In the genomic region with DNA sequence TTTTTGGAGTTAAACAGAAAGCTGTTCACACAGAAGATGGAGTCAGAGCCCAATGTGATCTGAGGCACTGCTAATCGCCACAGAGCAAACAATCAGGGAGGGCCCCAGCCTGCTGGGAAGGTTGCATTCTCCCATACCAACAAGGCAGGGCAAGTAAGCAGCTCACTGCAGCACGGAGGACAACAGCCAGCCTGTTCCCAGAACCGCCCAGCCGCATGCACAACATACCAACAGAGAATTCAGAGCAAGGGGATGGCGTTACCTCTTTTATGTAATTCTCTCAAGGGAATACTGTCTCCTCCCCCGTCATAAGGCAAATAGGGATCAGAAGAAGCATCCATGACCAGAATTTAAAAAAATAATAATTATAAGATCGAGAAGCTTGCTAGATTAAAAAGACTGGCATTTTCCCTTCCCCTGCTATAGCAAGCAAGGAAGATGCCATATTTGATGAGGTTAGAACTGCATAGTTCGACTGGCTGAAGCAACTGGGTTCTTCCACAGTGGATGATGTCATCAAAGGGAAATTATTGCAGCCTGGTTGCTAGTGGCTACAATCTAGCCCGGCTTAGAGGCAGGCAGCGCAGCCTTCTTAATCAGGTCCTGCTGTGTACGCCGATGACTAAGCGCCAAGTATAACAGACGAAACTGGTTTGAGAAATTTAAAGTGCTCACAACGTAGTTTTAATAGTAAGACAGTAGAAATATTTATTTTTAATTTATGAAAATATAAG, we compare ENCODE assay signal across 8 mouse cellular contexts. TPM values are rescaled to one million over a fixed set of nuclear protein-coding genes. Genes with fewer than 3 reads are reported as not detected.
A peak's percentile ranks its signal among the peaks of the same experiment; 100 is the strongest.
DNase-seq lines count a peak whose midpoint lies in the region; ATAC-seq and TF ChIP-seq lines count a peak whose summit lies in the region.

No protein-coding gene starts in this region.

- ATAC-seq in embryonic facial prominence, embryonic 15.5 days (ENCODE audit: insufficient number of reproducible peaks, low FRiP score, low TSS enrichment, low read depth): peak; percentile 94
- peak; percentile 91 for ATAC-seq in limb, embryonic 11.5 days (ENCODE audit: insufficient number of reproducible peaks, low FRiP score, low TSS enrichment, low read depth)
- peak; percentile 99 for ATAC-seq in midbrain, embryonic 13.5 days

- peak; percentile 73 for TF ChIP-seq POLR2A in heart, adult 2 months (IDR thresholded peaks at IDR 0.05; ENCODE audit: insufficient read depth, low read depth, low read length)
- TF ChIP-seq POLR2A in kidney, adult 2 months (IDR thresholded peaks at IDR 0.05; ENCODE audit: low read depth, low read length): no peak

- peaks cover 1% of the 10 kb centered on the region; the same call in 1 of the 2 replicates for H3K79me2 ChIP-seq in heart, adult 2 months (replicated peaks; ENCODE audit: control insufficient read depth, insufficient read depth, low read length)

- no peaks in the 10 kb centered on the region for H3K9me3 ChIP-seq in embryonic facial prominence, embryonic 15.5 days (replicated peaks)
- H3K9me3 ChIP-seq in limb, embryonic 11.5 days (ENCODE audit: control insufficient read depth, low read length): no peaks in the 10 kb centered on the region
- no peaks in the 10 kb centered on the region for H3K9me3 ChIP-seq in midbrain, embryonic 13.5 days

- intact Hi-C loops in heart, adult 2 months (cut with DNase I): loop anchor here (2.0 kb wide), 1 partner anchor 38 kb away; the partner anchor contains the start of gene Nek1

- peak; percentile 66 for DNase-seq in spleen, adult 12 weeks (ENCODE audit: low spot score)
- DNase-seq in spleen, adult 18-20 months: no peak
- DNase-seq in heart, adult 2 months: peak; percentile 75 to 83
- DNase-seq in kidney, adult 2 months: peak; percentile 74
- DNase-seq in limb, embryonic 11.5 days (ENCODE audit: low spot score): peak; percentile 75
- peak; percentile 75 to 80 for DNase-seq in spleen, postnatal 10 days (ENCODE audit: low spot score in 2 of 2)

- no peaks in the 10 kb centered on the region for H3K36me3 ChIP-seq in embryonic facial prominence, embryonic 15.5 days
- H3K36me3 ChIP-seq in heart, adult 2 months (ENCODE audit: control insufficient read depth, insufficient read depth, low read length): peaks cover 11% of the 10 kb centered on the region
- H3K36me3 ChIP-seq in kidney, adult 2 months (ENCODE audit: control insufficient read depth, insufficient read depth, low read length): no peaks in the 10 kb centered on the region
- no peaks in the 10 kb centered on the region for H3K36me3 ChIP-seq in limb, embryonic 11.5 days (ENCODE audit: control insufficient read depth, insufficient read depth, low read length)
- no peaks in the 10 kb centered on the region for H3K36me3 ChIP-seq in midbrain, embryonic 13.5 days

- H3K27ac ChIP-seq in embryonic facial prominence, embryonic 15.5 days (replicated peaks): peak overlapping the region; percentile 84
- peak overlapping the region; percentile 85 for H3K27ac ChIP-seq in heart, adult 2 months
- H3K27ac ChIP-seq in kidney, adult 2 months (ENCODE audit: insufficient read depth, low read depth, low read length): peak overlapping the region; percentile 43
- peak overlapping the region; percentile 56; the same call in 1 of the 2 replicates for H3K27ac ChIP-seq in limb, embryonic 11.5 days (replicated peaks; ENCODE audit: low read depth, low read length)
- H3K27ac ChIP-seq in midbrain, embryonic 13.5 days: peak overlapping the region; percentile 97

- no peak for TF ChIP-seq CTCF in heart, adult 2 months (IDR thresholded peaks at IDR 0.05)
- no peak for TF ChIP-seq CTCF in kidney, adult 2 months (conservative IDR thresholded peaks at IDR 0.05; ENCODE audit: insufficient read depth, insufficient read length, low read depth, low read length)

- peak overlapping the region; percentile 61 for H3K4me2 ChIP-seq in embryonic facial prominence, embryonic 15.5 days (replicated peaks)
- peak overlapping the region; percentile 51 for H3K4me2 ChIP-seq in limb, embryonic 11.5 days (ENCODE audit: low read depth, severe bottlenecking)
- peak overlapping the region; percentile 59 for H3K4me2 ChIP-seq in midbrain, embryonic 13.5 days (replicated peaks)

- H3K4me1 ChIP-seq in embryonic facial prominence, embryonic 15.5 days: peaks cover 9% of the 10 kb centered on the region
- peaks cover 5% of the 10 kb centered on the region for H3K4me1 ChIP-seq in heart, adult 2 months (ENCODE audit: control insufficient read depth, insufficient read depth, low read length)
- H3K4me1 ChIP-seq in kidney, adult 2 months (ENCODE audit: control insufficient read depth, insufficient read depth, low read length): peaks cover 15% of the 10 kb centered on the region; the same call in 1 of the 2 replicates
- peaks cover 3% of the 10 kb centered on the region; the same call in 1 of the 2 replicates for H3K4me1 ChIP-seq in limb, embryonic 11.5 days (ENCODE audit: control insufficient read depth, insufficient read depth, low read length)
- peaks cover 18% of the 10 kb centered on the region for H3K4me1 ChIP-seq in midbrain, embryonic 13.5 days (replicated peaks)

- H3K27me3 ChIP-seq in embryonic facial prominence, embryonic 15.5 days: no peaks in the 10 kb centered on the region
- no peaks in the 10 kb centered on the region for H3K27me3 ChIP-seq in heart, adult 2 months (ENCODE audit: control insufficient read depth, insufficient read depth, low read length)
- H3K27me3 ChIP-seq in kidney, adult 2 months (replicated peaks; ENCODE audit: control insufficient read depth, insufficient read depth, low read length): no peaks in the 10 kb centered on the region
- no peaks in the 10 kb centered on the region for H3K27me3 ChIP-seq in limb, embryonic 11.5 days (ENCODE audit: control insufficient read depth, insufficient read depth, low read length)
- H3K27me3 ChIP-seq in midbrain, embryonic 13.5 days: no peaks in the 10 kb centered on the region

- WGBS in embryonic facial prominence, embryonic 15.5 days: 1% methylated on average over 15 of the region's 15 CpGs
- WGBS in heart, adult 2 months: 4% methylated on average over 15 of the region's 15 CpGs
- WGBS in kidney, adult 2 months: 8% methylated on average over 15 of the region's 15 CpGs
- 2% methylated on average over 15 of the region's 15 CpGs for WGBS in limb, embryonic 11.5 days
- under 1% methylated on average over 15 of the region's 15 CpGs for WGBS in midbrain, embryonic 13.5 days

- peak overlapping the region; percentile 46 for H3K4me3 ChIP-seq in embryonic facial prominence, embryonic 15.5 days (replicated peaks)
- peak overlapping the region; percentile 60 for H3K4me3 ChIP-seq in heart, adult 2 months
- peak overlapping the region; percentile 39 for H3K4me3 ChIP-seq in kidney, adult 2 months (ENCODE audit: insufficient read depth, low read depth, low read length)
- peak overlapping the region; percentile 20 for H3K4me3 ChIP-seq in limb, embryonic 11.5 days (ENCODE audit: low read depth, low read length)
- H3K4me3 ChIP-seq in midbrain, embryonic 13.5 days (replicated peaks): peak overlapping the region; percentile 50

- H3K9ac ChIP-seq in embryonic facial prominence, embryonic 15.5 days: peak overlapping the region; percentile 31
- peak overlapping the region; percentile 89 for H3K9ac ChIP-seq in heart, adult 2 months (ENCODE audit: low read depth, low read length)
- H3K9ac ChIP-seq in limb, embryonic 11.5 days (ENCODE audit: low read length): peak overlapping the region; percentile 30; the same call in 1 of the 2 replicates
- H3K9ac ChIP-seq in midbrain, embryonic 13.5 days (replicated peaks): peak overlapping the region; percentile 70

- TF ChIP-seq EP300 in heart, adult 2 months (IDR thresholded peaks at IDR 0.05; ENCODE audit: insufficient read depth, low read depth, low read length): peak; percentile 78; the same call in 1 of the 2 replicates

RNA-seq across cellular contexts. Expression of gene Clcn3, which starts 28.7 kb away (rescaled TPM):
- 16.4 and 17.3 TPM in 2 replicates for polyA plus RNA-seq in embryonic facial prominence, embryonic 15.5 days (2015; fragmentation: Nextera tagmentation; extraction: Ambion mirVana)
- 10 to 100 TPM; 27.6 to 33.6 TPM for total RNA-seq in heart, adult 2 months (2021)
- 10.1 and 21.7 TPM in 2 replicates for polyA plus RNA-seq in heart, adult 2 months (2012; rRNA removed)
- 24.6 and 27.0 TPM in 2 replicates for polyA plus RNA-seq in kidney, adult 2 months (2012; rRNA removed)
- polyA plus RNA-seq in limb, embryonic 11.5 days (2014; fragmentation: Nextera tagmentation; extraction: Ambion mirVana): 10.6 and 11.1 TPM in 2 replicates
- polyA plus RNA-seq in midbrain, embryonic 13.5 days (2015; fragmentation: Nextera tagmentation; extraction: Ambion mirVana): 51.6 and 55.7 TPM in 2 replicates

RNA-seq across cellular contexts. Expression of gene Nek1, which starts 38.5 kb away (rescaled TPM):
- polyA plus RNA-seq in embryonic facial prominence, embryonic 15.5 days (2015; fragmentation: Nextera tagmentation; extraction: Ambion mirVana): 19.8 and 20.2 TPM in 2 replicates
- total RNA-seq in heart, adult 2 months (2021): 10 to 100 TPM in 1 of 2 experiments, 1 to 10 TPM in 1; 9.3 to 10.5 TPM
- 4.0 and 4.8 TPM in 2 replicates for polyA plus RNA-seq in heart, adult 2 months (2012; rRNA removed)
- 2.9 and 3.4 TPM in 2 replicates for polyA plus RNA-seq in kidney, adult 2 months (2012; rRNA removed)
- 23.1 and 24.1 TPM in 2 replicates for polyA plus RNA-seq in limb, embryonic 11.5 days (2014; fragmentation: Nextera tagmentation; extraction: Ambion mirVana)
- polyA plus RNA-seq in midbrain, embryonic 13.5 days (2015; fragmentation: Nextera tagmentation; extraction: Ambion mirVana): 21.5 and 22.0 TPM in 2 replicates

Comparison
In these comparisons a context has a peak if more than half of its experiments do, and no peak if none do; other contexts are left out.
1. DNase-seq: peak in spleen, adult 12 weeks (single experiment), heart, adult 2 months (2 of 2), kidney, adult 2 months (single experiment), limb, embryonic 11.5 days (single experiment) and spleen, postnatal 10 days (2 of 2); none in spleen, adult 18-20 months (0 of 2).
2. H3K27ac ChIP-seq: peak in every context shown above with its lines; median percentile 97 in midbrain, embryonic 13.5 days; 85 in heart, adult 2 months; 84 in embryonic facial prominence, embryonic 15.5 days; 56 in limb, embryonic 11.5 days; 43 in kidney, adult 2 months.
3. H3K9ac ChIP-seq: peak in every context shown above with its lines; median percentile 89 in heart, adult 2 months; 70 in midbrain, embryonic 13.5 days; 31 in embryonic facial prominence, embryonic 15.5 days; 30 in limb, embryonic 11.5 days.
4. Peak in every context shown above with its lines, with median percentiles within 50 percentile points of each other: ATAC-seq, H3K4me2 ChIP-seq and H3K4me3 ChIP-seq.